Mouse (Mus musculus): ENCODE measurements around the gene Zdhhc5.

- TF ChIP-seq CTCF (IDR thresholded peaks at IDR 0.05; ENCODE audit: control insufficient read depth, insufficient read depth, insufficient replicate concordance, low read depth, low read length) (no peak), POLR2A (IDR thresholded peaks at IDR 0.05; ENCODE audit: control insufficient read depth, low read depth, low read length) (peak; percentile 83)
These were observed at the start of gene Zdhhc5 for GRCm38 (mm10) chr2:84714811-84715561.

Measured in testis, adult 2 months (tissue).